Mouse (Mus musculus) gastrocnemius, postnatal 4 days (tissue): Measurements from ENCODE around the gene Gorasp1. TPM values are rescaled to one million over a fixed set of nuclear protein-coding genes. Genes with fewer than 3 reads are reported as not detected.

Experiments
- DNase-seq, 2 experiments: peaks; one replicate each; pipeline ENCODE4 v3.0.0; 2021 to 2022; ENCODE audit warnings: low spot score in 2 of 2, mixed read lengths in 2 of 2
- total RNA-seq, 2 experiments: library from RNA; stranded (reverse); gene quantifications; 2 replicates each; pipeline ENCODE4 v1.2.3; 2021

The Gorasp1 gene
- total RNA-seq, 2 experiments from 2014 or later: 18.8 to 25.2 TPM

DNA sequence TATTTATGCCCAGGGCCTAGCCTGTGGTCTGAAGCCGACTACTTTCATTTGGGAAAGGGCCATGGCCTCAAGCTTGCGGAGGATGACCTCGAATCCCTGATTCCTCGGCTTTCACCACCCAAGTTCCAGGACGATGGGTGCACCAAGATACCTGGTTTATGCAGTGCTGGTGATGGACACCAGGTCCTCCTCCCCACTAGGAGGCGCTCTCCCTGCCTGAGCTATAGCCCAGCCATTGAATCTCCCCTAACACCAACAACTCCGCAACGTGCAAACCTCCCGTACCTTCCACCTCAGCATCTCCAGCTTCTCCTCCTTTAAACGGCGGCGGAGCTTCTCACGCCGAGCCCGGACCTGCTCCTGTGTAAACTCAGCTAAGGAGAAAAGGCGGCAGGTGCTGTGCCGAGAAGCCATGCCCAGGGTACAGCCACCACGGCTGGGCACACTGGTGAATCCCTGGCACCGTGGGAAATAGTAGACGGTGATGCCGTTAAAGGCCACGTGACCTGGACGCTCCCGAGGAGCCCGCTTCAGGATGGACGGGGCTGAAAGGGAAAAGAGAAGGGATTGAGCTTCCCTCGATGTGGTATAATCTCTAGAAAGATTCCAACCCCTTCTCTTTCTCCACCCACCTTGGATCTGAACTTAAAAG lies 36.6 kb upstream of the Gorasp1 start:
- DNase-seq: no peak

DNA sequence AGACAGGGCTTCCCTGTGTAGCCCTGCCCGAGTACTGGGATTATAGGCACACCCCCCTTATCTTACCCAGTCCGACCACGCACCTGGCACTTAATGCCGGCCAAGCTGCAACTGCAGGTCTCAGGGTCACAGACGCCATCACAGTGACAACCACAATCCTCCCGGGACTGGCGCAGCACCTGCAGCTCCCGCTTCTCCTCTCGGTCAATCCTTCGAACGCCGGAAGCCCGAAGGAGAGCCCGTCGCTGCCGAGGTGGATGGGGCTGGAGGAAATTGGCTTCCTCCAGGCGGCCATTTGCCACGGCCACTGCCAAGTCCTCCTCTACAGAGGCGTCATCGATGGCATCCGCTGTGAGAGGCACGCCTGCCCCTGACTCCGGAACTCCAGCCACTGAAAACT lies 35.9 kb upstream of the Gorasp1 start:
- DNase-seq: no peak

DNA sequence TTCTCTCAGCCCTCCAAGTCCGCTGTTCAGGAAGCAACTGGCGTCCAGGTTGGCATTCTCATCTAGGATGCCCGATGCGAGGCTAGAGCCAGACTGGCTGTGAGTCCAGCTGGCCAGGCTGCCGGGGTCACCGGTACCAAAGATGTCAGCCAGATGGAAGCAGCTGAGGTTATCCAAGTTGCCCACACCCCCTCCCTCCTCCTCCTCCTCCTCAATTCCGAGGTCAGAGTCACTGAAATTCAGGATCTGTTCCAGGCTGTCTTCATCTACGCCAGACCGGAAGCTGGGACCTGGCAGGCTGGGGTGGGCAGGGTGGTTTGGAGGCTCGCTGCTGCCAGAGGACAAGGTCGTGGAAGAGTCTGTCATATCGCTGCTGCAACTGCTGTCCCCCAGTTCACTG lies 35.2 kb upstream of the Gorasp1 start:
- no peak for DNase-seq

DNA sequence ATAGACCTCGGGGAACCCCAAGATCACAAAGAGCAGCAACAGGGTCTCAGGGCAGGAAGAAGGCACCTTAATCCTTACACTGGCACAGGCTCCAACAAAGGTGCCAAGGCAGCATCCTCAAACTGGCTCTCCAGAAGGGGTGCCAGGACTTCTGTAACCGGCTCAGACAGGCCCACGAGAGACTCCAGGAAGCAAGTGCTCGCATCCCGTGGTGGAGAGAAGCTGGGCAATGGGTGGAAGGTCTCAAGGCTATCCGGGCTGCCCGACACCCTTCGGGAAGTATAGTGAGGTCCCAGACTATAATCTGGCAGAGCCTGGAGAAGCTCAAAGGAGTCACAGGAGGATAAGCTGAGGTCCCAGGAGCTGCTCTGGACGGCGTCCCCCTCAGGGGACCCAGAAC lies 34.8 kb upstream of the Gorasp1 start:
- no peak for DNase-seq

DNA sequence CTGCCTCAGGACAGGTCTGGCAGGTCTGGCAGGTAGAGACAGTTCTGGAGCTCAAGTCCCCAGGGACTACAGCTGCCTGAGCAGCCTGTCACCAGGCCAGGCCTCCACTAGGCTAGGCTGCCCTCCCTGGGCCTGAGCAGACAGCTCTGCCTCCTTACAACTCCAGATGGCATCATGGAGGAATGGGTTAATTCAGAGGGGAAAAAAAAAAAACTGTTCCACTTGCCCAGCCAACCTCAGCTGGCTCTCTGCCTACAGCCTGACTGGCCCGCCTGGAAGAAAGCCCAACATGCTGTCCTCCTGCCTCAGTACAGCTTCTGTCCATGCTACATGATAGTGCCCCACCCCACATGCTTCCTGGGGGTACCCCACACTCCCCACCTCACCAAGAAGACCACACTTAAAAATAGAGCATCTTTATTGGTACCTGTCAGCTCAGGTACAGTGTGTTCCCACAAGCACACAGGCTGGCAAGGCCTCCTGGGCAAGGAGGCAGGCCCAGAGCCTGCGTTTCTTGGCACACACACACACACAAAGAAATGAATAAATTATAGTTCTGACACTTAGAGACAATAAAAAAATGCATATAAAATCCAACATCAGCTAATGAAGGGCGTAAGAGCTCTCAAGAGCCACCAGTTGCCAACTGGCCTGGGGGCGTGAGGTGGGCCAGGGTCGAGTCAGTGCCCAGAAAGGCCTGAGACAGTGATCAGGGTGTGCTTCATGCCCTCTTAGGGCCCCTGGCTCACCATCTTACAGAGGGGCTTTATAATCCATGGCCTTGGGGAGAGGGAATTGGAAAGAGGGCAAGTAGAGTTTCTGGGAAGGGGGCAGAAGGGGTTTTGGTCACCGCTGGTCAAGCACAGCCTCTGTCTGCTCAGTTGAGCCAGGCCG lies 33.6 kb upstream of the Gorasp1 start:
- no peak for DNase-seq

DNA sequence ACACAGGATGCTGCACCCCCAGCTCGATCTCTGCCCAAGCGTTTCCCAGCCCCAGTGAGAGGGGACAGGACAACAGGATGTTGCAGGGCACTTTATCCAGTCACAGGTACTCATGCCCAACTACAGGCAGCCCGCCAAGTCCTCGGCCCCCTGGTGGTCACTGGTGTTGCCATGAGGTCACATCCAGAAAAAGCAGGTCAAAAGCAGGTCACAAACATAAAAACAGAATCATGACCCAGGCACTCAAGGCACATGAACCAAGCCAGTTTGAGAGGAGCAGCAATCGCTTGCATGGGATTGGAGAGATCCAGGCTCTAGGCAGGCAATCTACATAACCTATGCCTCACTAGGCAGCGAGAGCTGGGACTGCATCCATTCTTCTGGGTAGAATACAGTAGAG lies 32.9 kb upstream of the Gorasp1 start:
- peak in 1 of 2 experiments; percentile 64 for DNase-seq

DNA sequence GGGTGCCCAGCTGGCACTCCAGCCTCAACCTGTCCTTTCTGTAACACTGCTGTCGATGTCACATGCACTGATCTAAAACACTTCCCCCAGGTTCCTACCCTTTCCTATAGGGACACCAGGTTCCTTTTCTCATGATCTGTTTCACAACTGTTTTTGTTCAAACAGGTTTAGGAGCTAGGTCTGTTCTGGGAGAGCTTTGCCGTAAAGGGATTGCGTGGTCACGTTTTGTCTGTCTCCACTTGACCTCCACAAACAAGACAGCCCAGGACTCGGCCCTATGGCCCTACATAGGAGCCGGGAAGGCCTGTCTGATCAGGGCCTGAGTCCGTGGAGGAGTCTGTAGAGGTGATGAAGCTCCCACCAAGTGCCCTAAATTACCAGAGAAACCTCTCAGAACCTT lies 32.4 kb upstream of the Gorasp1 start:
- no peak for DNase-seq

DNA sequence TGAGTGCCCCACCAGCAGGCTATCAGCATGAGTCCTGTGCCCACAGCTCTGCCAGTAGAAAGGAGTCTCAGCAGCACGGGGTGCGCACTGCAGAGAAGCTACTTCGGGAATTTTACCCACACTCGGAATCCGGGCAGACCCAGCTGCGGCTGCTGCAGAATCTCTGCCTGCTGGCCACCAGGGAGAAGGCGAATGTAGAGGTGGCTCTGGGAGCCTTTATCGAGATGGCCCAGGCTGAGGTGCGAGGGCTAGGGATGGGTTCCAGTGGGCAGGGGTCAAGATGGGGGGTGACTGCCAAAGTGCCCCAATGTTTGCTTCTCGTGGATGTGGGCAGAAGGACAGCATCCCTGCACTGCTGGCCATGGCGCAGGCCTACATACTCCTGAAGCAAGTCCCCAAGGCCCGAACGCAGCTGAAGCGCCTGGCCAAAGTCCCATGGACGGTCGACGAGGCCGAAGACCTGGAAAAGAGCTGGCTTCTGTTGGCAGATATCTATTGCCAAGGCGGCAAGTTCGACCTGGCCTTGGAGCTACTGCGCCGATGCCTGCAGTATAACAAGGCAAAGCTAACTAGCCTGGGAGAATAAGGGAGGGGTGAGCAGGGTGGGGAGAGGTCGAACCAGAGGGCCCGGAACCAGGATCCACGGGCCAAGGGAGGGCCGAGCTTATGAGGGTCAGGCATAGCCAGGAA lies 29.0 kb upstream of the Gorasp1 start:
- DNase-seq: no peak

DNA sequence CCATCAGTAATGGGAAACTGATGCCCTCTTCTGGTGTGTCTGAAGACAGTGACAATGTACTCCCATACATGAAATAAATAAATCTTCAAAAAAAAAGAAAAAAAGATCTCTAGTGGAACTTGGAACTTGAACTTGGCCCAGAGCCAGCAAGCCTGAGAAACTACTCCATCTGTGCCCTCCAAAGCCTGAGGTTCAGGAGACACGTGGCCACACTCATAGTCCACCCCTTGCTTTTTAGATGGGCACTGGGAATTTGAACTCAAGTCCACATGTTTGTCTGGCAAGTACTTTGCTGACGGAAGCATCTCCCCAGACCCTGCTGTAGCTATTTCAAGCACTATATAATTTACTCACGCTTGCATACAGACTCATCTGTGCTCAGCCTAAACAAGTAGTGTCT lies 27.8 kb upstream of the Gorasp1 start:
- no peak for DNase-seq

DNA sequence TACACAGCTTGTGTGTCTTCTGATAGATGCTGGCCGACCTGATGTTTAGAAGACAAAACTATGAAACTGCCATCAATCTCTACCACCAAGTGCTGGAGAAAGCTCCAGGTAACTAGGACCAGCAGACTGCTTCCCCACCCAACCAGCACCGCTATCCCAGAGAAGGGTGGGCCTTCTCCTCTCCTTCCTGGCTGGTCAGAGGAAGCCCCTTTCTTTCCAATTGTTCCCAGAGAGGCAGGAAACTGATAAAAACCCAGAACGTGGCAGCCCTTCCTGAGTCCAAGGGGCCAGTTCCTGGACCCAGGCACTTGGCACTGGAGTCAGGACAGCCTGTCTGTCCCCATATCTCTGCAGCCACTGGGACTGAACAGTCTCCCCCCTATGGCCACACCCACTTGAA lies 26.8 kb upstream of the Gorasp1 start:
- DNase-seq: no peak

DNA sequence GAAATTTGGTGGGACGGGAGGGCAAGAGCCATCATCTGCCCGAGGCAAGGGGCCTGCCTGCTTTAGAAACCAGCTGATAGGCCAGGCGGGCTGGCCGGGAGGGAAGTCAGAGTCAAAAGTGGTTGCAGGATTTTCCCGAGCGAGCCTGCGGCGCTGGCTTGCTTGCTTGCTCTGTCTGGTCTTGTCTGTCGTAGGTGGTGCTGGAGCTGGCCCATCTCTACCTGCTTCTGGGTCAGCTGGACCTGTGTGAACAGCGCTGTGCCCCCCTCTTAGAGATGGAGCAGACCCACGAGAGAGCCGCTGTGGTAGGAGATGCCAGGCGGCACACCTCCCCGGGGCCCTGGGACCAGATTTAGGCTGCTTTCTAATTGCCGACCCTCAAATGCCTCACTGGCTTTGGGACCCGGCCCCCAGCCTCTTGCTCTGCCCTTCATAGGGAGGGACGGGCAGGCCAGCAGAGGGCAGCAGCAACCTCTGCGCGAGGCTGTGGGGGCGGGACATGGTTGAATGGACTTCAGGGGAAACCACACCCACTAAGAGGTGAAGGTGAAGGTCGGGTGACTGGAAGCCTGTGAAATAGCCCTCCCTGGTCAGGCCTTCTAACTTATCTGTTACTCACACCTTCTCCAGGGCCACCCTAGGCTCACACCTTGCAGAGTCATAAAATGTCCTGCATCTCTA lies 25.8 kb upstream of the Gorasp1 start:
- DNase-seq: peak in 1 of 2 experiments; percentile 54

DNA sequence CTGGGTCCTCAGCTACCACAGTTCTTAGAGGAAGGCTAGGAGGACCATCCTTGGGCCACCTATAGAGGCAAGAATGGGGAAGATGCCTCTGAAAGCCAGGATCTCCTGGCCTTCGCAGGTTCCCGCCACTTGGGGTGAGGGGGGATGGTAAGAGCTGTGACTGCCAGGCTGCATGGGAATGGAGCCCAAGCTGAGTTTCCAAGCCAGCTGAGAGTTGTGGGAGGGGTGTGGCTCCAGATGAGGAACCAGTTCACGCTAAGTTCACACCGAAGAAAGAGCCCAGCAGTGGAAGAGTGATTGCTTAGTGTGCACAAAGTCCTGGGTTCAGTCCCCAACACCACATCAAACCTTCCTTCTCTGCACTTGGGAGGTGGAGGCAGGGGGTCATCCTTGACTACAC lies 24.9 kb upstream of the Gorasp1 start:
- DNase-seq: no peak

DNA sequence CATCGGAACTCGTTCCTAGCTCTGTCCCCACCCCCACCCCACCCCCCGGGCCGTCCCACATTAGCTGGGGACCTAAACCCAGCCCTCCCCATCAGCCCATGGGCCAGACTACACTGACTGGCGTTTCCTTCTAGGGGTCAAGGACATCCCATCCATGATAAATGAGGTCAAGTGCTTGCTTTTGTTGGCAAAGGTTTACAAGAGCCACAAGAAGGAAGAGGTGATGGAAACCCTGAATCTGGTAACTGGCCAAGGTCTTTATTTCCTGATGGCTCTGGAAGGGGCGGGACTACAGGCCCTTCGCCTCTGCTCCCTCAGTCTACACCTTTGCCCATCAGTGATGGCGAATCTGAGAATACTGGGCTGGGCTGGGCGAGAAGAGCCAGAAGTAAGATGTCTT lies 21.5 kb upstream of the Gorasp1 start:
- no peak for DNase-seq

DNA sequence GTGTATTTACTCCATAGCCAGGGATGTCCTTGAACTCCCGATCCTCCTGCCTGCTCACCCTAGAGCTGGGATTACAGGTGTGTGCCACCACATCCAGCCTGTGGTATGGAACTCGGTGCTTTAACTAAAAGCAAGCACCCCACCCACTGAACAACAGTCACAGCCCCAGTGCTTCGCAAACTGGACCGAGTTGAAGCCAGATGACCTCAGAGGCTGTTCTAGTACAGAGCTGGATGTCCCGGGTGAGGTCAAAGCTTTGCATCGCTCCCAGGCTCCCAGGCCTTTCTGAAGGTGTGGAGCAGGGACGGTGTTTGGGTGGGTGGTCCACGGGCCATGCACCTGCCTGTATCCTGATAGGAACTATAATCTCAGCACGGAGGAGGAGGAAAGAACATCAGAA lies 14.0 kb upstream of the Gorasp1 start:
- DNase-seq: no peak

DNA sequence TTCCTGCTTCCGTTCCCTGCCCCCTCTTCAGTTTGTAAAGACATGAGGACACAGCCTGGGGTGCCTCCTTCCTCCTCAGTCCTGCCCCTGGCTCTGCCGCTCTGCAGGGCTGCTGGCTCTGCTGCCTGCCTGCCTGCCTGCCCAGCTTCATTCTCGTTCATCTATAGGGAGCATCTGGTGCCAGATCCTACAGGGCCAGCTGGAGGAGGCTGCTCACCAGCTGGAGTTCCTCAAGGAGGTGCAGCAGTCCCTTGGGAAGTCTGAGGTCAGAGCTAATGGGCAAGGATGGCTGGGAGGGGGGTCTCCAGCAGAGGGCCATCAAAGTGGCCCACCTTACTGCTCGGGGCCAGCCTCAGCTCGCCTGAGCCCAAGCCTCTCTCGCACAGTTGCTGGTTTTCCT lies 13.1 kb upstream of the Gorasp1 start:
- no peak for DNase-seq

DNA sequence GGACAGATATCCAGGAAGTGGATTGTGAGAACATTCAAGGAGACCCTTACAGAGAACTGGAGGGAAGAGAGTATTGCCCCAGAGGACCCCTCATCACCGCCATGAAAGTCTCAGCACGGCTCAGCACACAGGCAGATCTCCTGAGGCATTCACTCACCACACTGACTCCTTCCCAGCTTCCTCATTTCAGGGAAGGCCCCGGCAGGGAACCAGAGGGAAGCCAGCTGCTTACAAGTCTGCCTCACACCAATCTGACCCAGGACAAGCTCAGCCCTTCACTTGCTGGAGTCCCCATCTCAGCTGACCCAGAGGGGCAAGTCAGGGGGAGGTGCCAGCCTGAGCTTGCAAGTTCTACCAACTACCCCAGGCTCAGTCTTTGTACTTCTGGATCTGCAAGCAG lies 11.4 kb upstream of the Gorasp1 start:
- no peak for DNase-seq

DNA sequence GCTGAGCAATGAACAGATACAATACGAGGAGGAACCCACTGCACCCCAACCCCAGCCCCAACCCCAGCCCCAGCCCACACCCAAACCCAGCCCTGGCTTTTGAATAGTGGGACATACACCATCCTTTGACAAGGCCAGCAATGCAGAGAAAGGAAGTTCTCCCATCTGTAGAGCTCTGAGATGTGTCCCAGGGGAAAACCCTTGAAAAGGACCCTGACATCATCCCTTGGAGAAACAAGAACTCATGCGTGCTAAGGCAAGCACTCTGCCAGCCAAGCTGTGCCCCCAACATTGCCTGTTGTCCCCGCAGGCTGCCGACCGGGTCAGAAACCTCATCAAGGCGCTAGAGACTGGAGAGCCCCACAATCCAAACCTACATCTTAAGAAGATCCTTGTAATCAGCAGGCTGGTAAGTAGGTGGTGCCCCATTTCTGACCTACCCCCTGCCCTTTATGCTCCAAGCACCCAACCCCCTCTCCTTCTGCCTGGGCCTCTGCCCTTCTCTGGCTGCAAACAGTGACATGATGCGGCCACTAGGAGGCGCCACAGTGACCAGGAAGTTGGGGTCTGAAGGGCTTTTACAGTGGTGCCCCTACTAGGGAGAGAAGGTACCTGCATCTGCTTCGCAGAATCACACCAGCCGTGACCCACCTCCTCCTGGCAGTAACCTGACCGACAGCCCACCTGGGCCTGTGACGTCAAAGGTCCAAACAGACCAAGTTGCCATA lies 8.0 kb upstream of the Gorasp1 start:
- no peak for DNase-seq

DNA sequence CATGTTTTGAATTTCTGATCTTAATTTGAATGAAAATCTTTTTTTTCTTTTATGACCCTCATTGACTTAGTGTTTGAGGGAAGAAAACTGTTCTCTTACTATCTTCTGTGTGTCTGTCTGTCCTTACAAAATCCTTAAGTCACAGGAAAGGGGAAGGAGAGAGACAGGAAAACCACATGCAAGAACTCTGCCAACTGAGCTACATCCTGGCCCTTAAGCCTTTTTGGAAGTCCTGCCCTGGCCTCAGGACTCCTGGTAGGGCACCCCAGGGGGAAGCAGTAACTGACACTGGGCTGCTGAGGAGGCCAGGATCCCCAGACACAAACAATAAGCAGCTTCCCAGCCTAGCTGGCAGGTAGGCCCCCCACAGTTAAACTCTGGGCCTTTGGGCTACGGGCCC lies 6.0 kb upstream of the Gorasp1 start:
- DNase-seq: no peak

DNA sequence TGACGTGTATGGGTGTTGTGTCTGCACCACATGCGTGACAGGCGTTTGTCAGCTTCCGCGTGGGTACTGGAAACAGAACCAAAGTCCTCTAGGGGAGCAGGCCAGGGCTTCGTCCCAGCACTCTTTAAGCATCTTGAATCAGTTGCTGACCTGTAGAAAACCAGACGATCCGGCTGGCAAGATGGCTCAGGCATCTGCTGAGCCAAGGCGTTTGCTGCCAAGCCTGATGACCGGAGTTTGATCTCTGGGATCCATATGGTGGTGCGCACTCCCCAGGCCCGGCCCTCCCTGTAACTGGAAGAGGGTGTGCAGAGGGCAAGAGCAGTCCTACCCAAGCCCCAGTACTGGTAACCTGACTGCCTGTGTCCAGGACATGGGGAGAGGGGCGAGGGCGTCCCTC lies 4.5 kb upstream of the Gorasp1 start:
- no peak for DNase-seq

DNA sequence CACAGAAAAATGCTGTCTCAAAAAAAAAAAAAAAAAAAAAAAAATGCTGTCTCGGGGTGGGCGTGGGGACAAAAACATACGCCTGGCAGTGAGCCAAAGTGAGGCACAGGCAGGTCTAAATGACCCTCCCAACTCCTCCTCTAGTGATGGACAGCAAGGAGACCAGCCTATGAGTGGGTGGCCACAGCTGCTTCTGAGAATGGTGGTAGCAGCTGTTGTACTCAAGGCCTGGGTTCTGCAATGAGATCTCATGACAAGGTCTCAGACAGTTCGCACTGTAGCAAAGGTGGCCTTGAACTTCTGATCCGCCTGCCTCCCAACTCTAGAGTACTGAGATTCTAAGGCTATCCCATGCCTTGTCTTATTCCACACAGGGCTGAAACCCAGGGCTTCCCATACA lies 4.0 kb upstream of the Gorasp1 start:
- DNase-seq: no peak

DNA sequence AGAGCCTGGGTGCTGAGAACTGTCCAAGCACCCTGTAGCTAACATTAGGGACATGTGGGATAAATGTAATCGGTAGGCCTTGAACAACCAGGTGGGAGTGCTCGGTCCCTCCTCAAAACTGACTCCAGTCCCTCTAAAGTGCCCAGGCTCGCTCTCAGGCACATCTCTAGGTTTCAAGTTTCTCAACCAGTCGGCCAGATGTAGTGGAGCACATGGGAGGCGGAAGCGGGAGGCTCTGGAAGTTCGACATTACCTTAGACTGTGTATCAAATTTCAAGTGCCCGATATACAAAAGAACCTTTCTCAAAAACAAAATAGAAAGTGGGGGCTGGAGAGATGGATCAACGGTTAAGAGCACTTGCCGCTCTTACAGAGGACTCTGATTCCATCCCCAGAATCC lies 2.3 kb upstream of the Gorasp1 start:
- no peak for DNase-seq
